Mouse (Mus musculus) T-helper 17 cell (primary cell): Measurements from ENCODE around the gene Kcnk1.

Experiments used
- in situ Hi-C, 2 experiments: fragments of 300-600 bp; cut with MboI, MseI; formaldehyde crosslinking; loops; 1 replicate in 1 of 2; 2 replicates in 1 of 2; pipeline ENCODE4 v1.15.1; 2025; ENCODE audit warnings: high pct_unique_total_duplicates in 2 of 2

Kcnk1 gene

GRCm38 (mm10) chr8:126036340-126036739, 41.4 kb downstream of the Kcnk1 start:
- in situ Hi-C loops = no loop called here

- in situ Hi-C loops = no loop called here
Observed at GRCm38 (mm10) chr8:126045751-126046150, 50.8 kb downstream of the Kcnk1 start.

DNA sequence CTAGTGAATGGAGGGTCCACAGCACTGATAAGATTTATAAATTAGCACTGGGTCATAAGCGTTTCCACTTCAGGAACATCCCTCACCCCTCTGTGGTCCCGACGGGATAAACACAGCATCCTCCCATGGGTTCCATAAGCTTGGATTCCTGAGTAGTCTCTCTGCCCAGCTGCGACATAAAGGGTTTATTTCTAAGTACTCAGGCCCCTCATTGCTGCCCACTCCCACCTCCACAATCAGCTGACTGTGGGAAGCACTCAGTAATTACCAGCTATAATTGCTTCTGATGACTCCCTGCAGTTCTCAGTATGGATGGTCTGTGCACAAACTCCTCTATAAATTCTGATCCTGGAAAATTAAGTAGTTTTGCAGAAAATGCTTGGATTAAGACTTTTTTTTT, 58.9 kb downstream of the Kcnk1 start:
- in situ Hi-C loops = no loop called here

DNA sequence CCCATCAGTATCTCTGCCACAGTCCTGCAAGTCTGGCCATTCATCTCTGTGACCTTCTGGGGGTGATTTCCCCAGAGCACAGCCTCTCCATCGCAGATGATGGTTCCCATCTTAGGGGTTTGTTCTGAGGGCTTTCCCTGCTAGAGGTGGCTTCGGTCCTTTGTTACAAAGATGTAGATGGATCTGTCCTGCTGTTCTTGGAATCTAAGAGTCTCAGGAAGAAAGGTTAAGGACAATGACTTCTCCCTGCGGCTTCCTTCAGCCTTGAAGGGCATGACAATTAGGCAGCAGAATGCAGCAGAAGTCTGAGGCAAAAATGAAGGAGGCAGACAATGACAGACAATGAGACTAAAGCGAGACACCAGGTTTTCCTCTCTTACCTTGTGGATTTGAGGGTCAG, 63.9 kb downstream of the Kcnk1 start:
- in situ Hi-C loops = no loop called here

DNA sequence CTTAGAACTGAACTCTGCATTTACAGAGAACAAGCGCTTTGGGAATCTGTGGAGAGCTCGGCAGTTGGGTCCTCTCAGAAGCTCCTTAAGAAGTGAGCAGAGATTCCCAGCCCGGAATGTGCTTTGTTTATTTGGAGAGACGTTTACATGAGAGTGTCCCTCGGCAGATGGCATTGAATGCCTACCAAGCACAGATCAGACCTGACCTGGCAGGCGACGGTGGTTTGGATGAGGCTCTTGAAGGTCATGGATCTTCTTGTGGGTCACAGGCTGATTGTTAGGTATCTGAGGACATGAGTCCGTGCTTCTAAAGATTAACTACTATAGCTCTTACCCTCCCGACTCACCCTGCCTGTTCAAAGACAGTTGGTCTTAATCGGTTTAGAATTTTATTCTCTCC, 67.9 kb downstream of the Kcnk1 start:
- in situ Hi-C loops = no loop called here

- in situ Hi-C loops = no loop called here
Observed at GRCm38 (mm10) chr8:126063832-126064409, 69.0 kb downstream of the Kcnk1 start.

DNA sequence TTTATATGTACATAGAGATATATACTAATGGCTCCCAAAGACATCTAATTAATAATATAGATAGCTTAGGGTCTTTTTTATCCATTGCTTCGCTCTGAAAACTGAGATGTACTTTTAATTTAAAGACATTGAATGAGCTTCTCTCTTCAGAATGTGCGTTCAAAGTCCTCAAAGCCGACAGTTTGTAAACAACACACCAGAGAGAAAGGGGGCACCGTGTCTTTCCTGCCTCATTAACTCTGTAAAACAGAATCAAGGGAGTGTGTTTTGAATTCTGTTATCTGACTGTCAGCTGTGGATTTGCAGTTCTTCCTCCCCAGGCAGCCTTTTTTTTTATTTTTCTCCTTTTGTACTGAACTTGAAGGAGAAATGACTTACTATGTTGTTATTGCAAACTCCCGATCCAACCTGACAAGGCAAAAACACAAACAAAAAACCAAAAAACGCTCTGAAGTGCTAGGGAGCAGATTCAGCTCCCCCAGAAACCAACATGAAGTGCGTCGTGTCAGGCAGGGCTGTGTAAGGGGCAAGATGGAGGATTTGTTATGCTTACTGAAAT, 69.7 kb downstream of the Kcnk1 start:
- in situ Hi-C loops = no loop called here

GRCm38 (mm10) chr8:126067306-126067705, 72.3 kb downstream of the Kcnk1 start:
- in situ Hi-C loops = no loop called here

GRCm38 (mm10) chr8:126068136-126068535, 73.2 kb downstream of the Kcnk1 start:
- in situ Hi-C loops = no loop called here

DNA sequence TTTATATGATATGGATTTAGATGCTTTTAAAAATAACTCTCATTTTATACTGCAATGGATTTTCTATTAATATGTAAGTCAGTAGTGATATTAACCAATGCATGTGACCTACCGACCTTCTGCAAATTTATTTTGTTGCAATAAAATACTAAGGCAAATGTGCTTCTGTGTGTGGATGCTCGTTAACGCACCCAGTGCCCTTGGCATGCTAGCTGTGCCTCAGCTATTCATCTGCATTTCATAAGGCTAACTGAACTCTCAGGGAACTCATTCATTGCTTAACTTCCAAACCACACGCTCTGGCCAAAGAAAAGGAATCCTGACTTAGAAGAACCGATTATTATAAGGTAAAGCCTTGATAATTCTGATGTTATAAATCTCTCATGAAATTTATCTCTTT, 77.7 kb downstream of the Kcnk1 start:
- in situ Hi-C loops = no loop called here

DNA sequence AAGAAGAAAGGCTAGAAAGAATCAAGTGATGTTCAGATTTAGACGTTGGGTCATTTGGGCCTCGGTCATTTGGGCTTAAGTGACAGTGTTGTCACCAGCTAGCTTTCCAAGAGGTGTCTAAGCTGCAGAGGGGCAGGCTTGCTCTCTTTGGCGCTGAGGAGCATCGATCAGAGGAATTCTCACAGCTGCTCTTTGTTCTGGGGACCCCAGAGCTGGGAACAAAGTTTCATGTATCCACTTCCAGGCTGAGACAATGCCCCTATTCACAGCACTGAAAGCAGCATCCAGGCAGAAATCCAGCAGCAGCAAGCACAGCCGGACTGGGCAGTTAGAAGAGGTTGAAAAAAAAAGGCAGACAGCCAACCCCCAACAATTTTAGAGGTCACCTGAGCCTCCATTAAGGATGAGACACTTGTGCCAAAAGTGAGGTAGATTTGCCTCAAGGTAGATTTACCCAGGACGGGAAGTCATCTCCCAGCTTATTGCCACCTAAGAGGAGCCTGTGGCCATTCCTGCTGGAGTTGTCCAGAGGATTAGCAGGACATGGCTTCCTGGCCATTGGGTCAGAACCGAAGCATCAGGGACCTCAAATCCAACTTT, 78.3 kb downstream of the Kcnk1 start:
- in situ Hi-C loops = no loop called here

DNA sequence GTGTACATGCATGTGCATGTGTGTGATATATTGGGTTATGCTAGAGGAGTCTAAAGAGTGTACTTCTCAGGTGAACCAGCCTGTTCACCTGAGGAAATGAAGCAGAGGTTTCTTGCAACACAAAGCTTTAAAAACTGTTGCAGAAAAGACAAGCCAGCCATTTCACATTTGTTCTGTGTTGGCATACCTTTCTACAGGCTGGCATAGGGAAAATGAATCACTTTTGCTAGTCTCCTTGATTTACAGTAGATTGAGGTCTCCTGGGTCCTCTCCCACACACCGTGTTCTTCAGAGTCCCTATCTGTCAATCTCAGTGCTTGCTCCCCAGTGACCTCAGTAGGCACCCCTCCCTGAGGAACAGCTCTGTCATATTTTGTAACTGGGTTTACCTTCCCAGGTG, 79.1 kb downstream of the Kcnk1 start:
- in situ Hi-C loops = no loop called here

DNA sequence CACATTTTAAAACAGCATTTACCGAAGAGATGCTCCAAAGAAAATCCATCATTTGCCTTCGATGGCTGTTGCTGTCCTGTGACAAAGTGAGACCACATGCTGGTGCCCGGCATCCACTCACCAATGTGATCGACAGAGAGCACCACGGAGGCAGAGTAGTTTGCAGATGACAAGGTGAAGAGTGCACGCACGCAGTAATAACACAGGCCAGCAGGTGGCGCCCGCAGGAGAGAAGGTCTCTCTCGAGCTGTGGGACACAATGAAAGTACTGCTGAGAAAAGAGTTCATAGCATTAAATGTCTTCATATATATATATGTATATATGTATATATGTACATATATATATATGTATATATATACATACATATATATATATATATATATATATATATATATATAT, 80.4 kb downstream of the Kcnk1 start:
- in situ Hi-C loops = no loop called here
